Mouse (Mus musculus): ENCODE measurements around the gene Phf1.

DNA sequence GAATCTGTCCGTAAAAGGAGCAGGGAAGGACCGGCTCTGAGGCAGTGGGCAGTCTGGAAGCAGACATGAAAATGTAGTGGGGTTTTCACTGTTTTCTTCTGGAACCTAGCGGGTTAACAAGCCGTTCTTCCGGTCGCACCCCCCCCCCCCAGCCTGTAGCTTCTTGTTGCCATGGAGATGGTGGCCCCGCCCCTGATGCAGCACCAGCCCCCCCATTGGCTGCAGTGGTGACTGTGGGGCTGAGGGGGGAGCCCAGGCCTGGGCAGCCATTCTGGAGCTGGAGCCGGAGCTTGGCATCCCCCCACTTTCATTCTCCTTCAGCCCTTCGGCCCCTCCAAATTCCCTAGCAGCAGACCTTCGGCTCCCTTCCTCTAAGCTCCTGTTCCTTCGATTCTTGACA is 18.6 kb downstream of the Phf1 start:
- TF ChIP-seq CTCF (IDR thresholded peaks at IDR 0.05; ENCODE audit: low read depth) (no peak), EP300 (IDR thresholded peaks at IDR 0.05; ENCODE audit: low read depth) (no peak)

Data from liver, postnatal 0 days (tissue).